Mouse (Mus musculus): ENCODE measurements around the gene Crls1.

DNA sequence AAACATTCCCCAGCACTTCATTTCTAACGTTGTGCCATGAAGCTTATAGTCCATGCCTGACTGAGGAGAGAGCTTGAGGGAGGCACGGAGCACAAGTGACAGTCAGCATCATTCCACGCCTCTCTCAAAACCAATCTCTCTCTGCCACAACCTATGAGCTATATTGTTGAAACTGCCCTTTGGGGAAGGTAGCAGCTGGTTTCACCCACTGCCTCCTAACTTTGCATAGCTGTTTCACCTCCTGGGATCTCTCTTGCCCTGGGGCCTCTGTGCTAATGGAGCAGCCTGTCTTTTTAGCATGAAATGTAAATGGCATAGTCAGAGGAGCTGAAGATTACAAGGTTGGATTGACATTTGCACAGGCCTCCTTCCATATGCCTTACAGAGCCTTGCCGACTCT lies 55.6 kb downstream of the Crls1 start:
- TF ChIP-seq CTCF (IDR thresholded peaks at IDR 0.05; ENCODE audit: extremely low read depth, insufficient read length, insufficient replicate concordance, low read depth, low read length) (no peak), POLR2A (IDR thresholded peaks at IDR 0.05; ENCODE audit: low read depth, low read length) (no peak)

Measured in small intestine, adult 2 months (tissue).